Mouse (Mus musculus): ENCODE data around the gene Smarcc2.

The Smarcc2 gene

GRCm38 (mm10) chr10:128458719-128459408 is at the start of gene Smarcc2:
TSS of gene Smarcc2 (plus strand) at chr10:128459248.
- DNase-seq, result peak; percentile 86

- DNase-seq, result peak; percentile 97
These were observed 49.1 kb upstream of the Smarcc2 start for GRCm38 (mm10) chr10:128409692-128410559.

DNA sequence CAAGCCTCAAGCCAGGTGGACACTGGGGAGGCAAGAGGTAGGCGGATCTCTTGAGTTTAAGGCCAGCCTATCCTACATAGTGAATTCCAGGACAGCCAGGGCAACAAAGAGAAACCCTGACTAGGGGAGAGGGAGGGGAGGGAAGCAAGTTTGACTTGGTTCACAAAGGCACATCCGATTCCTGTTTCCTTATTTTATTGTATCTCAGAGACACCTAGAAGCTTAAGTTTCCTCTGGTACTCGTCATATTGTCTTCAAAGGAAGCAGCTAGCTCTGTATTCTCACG is 48.5 kb upstream of the Smarcc2 start:
- DNase-seq, result no peak

GRCm38 (mm10) chr10:128411211-128412054 is 47.6 kb upstream of the Smarcc2 start, which contains the start of the genes Nabp2 and Rnf41:
TSS of gene Nabp2 (minus strand) at chr10:128411492.
TSS of gene Rnf41 (plus strand) at chr10:128411657.
- DNase-seq, result peak; percentile 98

- DNase-seq, result no peak
These were observed 47.0 kb upstream of the Smarcc2 start for GRCm38 (mm10) chr10:128412055-128412381.

GRCm38 (mm10) chr10:128412558-128412957 is 46.5 kb upstream of the Smarcc2 start:
- no peak for DNase-seq

DNA sequence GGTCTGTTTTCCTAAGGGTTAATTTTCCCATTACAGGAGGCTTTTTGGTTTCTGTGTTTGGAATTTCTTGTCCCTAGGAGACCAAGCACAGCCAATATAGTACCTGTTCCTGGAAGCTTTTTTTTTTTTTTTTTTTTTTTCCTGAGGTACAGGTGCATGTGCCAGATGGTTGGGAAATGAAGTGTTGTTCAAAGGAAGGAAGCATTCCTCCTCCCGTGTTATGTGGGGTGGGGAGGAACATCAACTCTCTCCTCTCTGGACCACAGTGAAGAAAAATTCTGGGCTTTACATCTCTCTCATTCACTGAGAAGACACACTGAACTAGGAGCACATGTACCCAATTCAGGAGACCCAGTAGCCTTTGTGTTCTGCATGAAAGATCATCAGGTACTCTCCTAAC is 46.0 kb upstream of the Smarcc2 start:
- no peak for DNase-seq

DNA sequence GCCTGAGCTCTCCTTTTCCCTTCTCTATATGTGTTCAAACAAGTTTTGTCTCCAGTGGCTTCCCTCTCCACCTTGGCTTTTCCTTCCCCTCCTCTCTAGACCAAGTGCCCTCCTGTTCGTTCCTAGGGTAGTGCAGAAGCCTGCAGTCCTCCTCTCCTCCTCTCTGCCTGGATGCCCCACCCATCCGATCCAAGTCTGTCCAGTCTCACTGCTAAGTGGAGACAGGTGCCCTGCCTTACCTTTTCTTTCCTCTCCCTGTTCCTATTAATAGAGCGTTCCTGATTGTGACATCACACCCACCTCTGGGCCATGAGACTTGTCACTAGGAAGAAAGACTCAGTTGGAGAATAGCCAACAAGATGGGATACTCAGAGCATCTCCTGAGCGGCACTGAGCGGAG is 44.2 kb upstream of the Smarcc2 start:
- DNase-seq, result no peak

DNA sequence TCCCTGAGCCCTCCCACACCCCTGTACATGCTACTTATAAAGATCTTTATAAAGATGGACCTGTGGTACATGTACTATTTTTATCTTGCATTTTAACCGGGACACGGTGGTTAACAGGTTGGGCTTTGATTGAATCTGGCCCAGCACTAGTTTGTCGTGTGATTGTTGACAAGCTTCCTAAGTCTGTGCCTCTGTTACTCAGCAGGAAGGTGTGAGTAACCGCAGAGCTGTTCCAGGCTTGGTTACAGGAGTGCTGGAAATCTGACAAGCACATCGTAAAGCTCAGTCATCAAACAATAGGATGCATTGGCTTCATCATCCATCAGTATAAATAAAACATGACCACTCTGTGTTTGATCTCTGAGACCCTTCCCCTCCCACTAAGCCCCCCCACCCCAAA is 36.6 kb upstream of the Smarcc2 start:
- DNase-seq, result no peak

- DNase-seq, result no peak
These were observed 34.4 kb upstream of the Smarcc2 start for GRCm38 (mm10) chr10:128424604-128425003.

- no peak for DNase-seq
These were observed 33.8 kb upstream of the Smarcc2 start for GRCm38 (mm10) chr10:128425260-128425659.

DNA sequence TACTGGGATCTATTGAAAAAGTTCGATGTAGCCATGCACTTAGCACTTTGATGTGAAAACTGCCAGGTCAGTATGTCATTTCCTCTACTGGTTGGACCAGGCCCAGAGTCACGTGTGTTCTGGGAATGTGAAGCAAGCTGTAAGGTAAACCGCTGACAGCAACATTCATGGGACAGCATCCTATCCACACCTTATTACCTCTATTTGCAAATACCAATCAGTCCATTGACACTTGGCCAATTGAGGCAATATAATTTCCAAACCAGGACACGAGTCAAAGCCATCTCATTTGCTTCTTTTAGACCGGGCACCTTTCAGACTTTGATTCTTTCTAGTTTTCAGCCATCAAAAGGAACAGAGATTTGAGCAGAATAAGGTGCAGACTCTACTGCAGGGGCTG is 30.0 kb upstream of the Smarcc2 start:
- DNase-seq, result no peak

- no peak for DNase-seq
These were observed 29.6 kb upstream of the Smarcc2 start for GRCm38 (mm10) chr10:128429454-128429853.

DNA sequence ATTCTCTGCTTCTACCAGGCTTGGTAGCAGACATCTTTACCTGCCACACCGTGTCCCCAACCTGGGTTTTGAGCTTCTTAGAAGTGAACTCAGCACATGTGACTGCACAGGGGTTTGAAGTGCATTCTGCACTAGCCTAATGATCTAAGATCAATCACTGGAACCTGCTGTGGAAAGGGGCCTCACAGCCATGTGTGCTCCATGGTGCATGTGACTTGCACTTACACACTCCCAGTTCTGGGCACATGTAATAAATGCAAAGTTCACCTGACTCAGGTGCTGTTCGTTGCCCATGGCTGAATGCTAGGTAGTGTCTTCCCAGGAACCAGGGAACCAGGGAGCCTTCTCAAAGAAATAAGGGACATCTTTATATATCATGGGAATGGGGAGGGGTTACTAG is 25.6 kb upstream of the Smarcc2 start:
- DNase-seq, result no peak

DNA sequence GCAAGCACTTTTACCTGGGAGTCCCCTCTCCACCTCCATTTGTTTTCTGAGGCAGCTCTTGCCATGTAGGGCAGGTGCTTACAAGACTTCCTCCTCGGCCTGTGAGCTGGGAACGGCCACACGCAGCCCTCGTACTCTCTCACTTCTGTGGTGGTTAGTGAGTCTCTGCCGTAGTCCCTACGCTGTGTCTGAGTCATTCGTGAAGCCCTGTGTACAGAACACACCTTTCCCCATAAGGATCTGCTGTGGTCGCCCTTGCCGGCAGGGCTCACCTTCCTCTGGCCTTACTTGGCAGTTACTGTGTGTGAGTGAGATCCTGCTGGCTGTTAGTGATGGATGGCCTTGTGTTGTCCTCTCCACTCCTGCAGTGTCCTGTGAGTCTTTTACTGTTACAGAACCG is 24.4 kb upstream of the Smarcc2 start:
- no peak for DNase-seq

- peak; percentile 85 for DNase-seq
These were observed 23.7 kb upstream of the Smarcc2 start for GRCm38 (mm10) chr10:128435186-128435823.

DNA sequence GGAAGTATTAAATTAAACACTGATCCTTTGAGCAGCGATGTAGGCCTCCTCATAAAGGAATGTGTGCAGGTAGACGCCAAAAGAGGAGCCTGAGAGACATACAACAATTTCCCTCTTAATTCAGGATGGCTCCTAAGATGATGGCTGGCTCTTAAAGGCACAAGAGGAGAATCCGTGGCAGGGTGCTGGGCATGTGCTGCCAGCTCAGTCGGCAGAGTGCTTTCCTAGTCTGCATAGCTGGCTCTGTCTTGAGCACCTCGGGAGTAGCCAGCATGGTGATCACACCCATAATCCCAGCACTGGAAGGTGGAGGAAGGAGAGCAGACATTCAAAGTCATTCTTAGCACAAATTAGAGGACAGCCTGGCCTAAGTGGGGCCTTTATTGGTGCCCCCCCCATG is 23.2 kb upstream of the Smarcc2 start:
- DNase-seq, result no peak

- no peak for DNase-seq
These were observed 22.7 kb upstream of the Smarcc2 start for GRCm38 (mm10) chr10:128436376-128436775.

- peak; percentile 16 for DNase-seq
These were observed 20.3 kb upstream of the Smarcc2 start for GRCm38 (mm10) chr10:128438675-128439279.

DNA sequence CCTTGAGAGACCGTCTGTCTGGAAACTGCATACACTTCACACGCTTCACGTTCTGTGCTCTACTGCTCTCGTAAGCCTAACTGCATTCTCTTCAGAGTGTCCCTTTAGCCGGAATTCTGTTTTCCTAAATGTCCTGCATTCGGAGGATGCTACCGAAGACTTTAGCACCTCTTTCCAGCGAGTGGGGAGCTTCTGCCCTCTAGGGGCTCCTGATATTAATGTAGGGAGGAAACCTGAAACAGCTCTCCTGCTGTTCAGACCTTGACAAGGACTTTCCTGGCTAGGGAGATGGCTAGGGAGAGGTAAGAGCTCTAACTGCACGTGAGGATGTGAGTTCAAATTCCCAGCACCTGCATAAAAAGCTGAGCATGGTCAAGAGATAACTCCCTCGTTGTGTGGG is 18.6 kb upstream of the Smarcc2 start:
- DNase-seq, result peak; percentile 32

DNA sequence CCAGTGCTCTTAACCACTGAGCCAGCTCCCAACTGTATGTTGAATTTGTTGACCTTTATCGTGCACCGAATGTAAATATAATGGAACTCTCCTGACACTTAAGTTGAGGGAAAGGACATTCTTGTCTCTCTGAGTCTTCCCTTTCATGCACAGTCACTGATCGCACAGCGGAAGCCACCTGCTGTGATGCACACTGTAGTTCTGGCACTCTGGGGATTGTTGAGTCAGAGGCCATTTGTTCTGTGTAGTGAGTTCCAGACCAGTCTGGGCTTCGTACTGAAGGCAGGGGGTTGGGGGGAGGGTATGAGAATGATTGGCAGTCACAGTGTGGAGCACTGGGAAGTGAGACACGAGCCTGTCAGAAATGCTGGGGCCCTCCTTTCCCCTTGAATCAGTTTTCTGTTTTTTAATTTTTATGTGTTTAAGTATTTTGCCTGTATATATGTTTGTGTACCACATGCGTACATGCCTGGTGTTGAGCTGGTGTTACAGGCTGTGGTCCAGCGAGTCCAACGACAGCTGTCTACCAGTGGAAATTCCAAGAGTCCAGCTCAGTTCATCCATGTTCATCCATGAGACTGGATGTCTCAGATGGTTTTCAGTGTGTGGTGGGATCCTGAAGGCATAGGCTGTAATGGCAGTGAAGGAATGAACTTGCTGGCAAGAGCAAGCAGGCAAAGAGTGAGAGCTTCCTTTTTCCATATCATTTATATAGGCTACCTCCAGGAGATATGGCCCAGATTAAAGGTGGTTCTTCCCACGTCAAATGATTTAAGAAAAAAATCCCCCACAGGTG is 17.5 kb upstream of the Smarcc2 start:
- DNase-seq, result no peak

- no peak for DNase-seq
These were observed 16.3 kb upstream of the Smarcc2 start for GRCm38 (mm10) chr10:128442718-128443117.
